Mouse (Mus musculus) lung, postnatal 10 days (tissue): Measurements from ENCODE around the gene 1600014C23Rik.

ENCODE experiments used
- DNase-seq: peaks from one replicate; pipeline ENCODE4 v3.0.0; 2021

The 1600014C23Rik gene

GRCm38 (mm10) chr17:45751359-45751758 is 17.7 kb upstream of the 1600014C23Rik start:
- DNase-seq = no peak

- no peak for DNase-seq
Measured at GRCm38 (mm10) chr17:45749100-45749499, 15.5 kb upstream of the 1600014C23Rik start.

- peak; percentile 65 for DNase-seq
Measured at GRCm38 (mm10) chr17:45747858-45748785, 14.5 kb upstream of the 1600014C23Rik start.

GRCm38 (mm10) chr17:45747293-45747692 is 13.6 kb upstream of the 1600014C23Rik start:
- no peak for DNase-seq

GRCm38 (mm10) chr17:45746755-45747154 is 13.1 kb upstream of the 1600014C23Rik start:
- DNase-seq = no peak

- DNase-seq = no peak
Measured at GRCm38 (mm10) chr17:45745629-45746028, 12.0 kb upstream of the 1600014C23Rik start.

GRCm38 (mm10) chr17:45742371-45743147 is 8.9 kb upstream of the 1600014C23Rik start:
- peak; percentile 53 for DNase-seq

- DNase-seq = peak; percentile 38
Measured at GRCm38 (mm10) chr17:45737078-45737601, 3.5 kb upstream of the 1600014C23Rik start.

- DNase-seq = peak; percentile 89
Measured at GRCm38 (mm10) chr17:45736311-45737077, 2.9 kb upstream of the 1600014C23Rik start.

GRCm38 (mm10) chr17:45735382-45736310 is 2.0 kb upstream of the 1600014C23Rik start:
- peak; percentile 91 for DNase-seq

GRCm38 (mm10) chr17:45734881-45735280 is 1.2 kb upstream of the 1600014C23Rik start:
- no peak for DNase-seq

GRCm38 (mm10) chr17:45734333-45734732 is 689 bp upstream of the 1600014C23Rik start:
- DNase-seq = no peak

GRCm38 (mm10) chr17:45733038-45733734 is 458 bp downstream of the 1600014C23Rik start:
- DNase-seq = peak; percentile 20

GRCm38 (mm10) chr17:45731172-45731864 is 2.3 kb downstream of the 1600014C23Rik start:
- peak; percentile 92 for DNase-seq

GRCm38 (mm10) chr17:45730696-45731095 is 2.9 kb downstream of the 1600014C23Rik start:
- no peak for DNase-seq

- DNase-seq = no peak
Measured at GRCm38 (mm10) chr17:45729387-45729786, 4.3 kb downstream of the 1600014C23Rik start.

- DNase-seq = no peak
Measured at GRCm38 (mm10) chr17:45727983-45728723, 5.5 kb downstream of the 1600014C23Rik start.

GRCm38 (mm10) chr17:45727481-45727880 is 6.2 kb downstream of the 1600014C23Rik start:
- no peak for DNase-seq

GRCm38 (mm10) chr17:45726249-45726648 is 7.4 kb downstream of the 1600014C23Rik start:
- DNase-seq = peak; percentile 36
